In genomic region chr5:64580786-64581445, GRCm38 (mm10) we compare ENCODE assay signal across 10 mouse cellular contexts.
DNase-seq lines count a peak whose midpoint lies in the region; ATAC-seq lines count a peak whose summit lies in the region.
"Had no signal": no experiment of that assay in that cellular context is flagged by ENCODE, and none has a peak within 500 bp of the region (broad histone marks: within the 10 kb centered on the region; RNA-seq: fewer than 3 reads in every experiment).

No protein-coding gene starts in this region.

- no peaks in the 10 kb centered on the region for H3K36me3 ChIP-seq in midbrain, embryonic 11.5 days (ENCODE audit: control insufficient read depth, insufficient read depth, low read length)
- no peaks in the 10 kb centered on the region for H3K36me3 ChIP-seq in midbrain, embryonic 14.5 days (ENCODE audit: control insufficient read depth, insufficient read depth, low read length)
- H3K36me3 ChIP-seq in limb, embryonic 10.5 days: no peaks in the 10 kb centered on the region
- H3K36me3 ChIP-seq: midbrain, embryonic 12.5 days had no signal

- H3K9me3 ChIP-seq in midbrain, embryonic 11.5 days (ENCODE audit: control insufficient read depth, low read length): no peaks in the 10 kb centered on the region
- H3K9me3 ChIP-seq in midbrain, embryonic 14.5 days (ENCODE audit: control insufficient read depth, low read length): no peaks in the 10 kb centered on the region
- no peaks in the 10 kb centered on the region for H3K9me3 ChIP-seq in limb, embryonic 10.5 days (replicated peaks)
- H3K9me3 ChIP-seq: midbrain, embryonic 12.5 days had no signal

- no peak overlapping the region for H3K4me2 ChIP-seq in midbrain, embryonic 11.5 days
- no peak overlapping the region for H3K4me2 ChIP-seq in midbrain, embryonic 14.5 days (ENCODE audit: low read length)
- H3K4me2 ChIP-seq: midbrain, embryonic 12.5 days had no signal

- no peak for ATAC-seq in CD4-positive, CD25-positive, alpha-beta regulatory T cell, adult 4 months
- ATAC-seq in midbrain, embryonic 11.5 days (ENCODE audit: low FRiP score): no peak
- no peak for ATAC-seq in midbrain, embryonic 14.5 days (ENCODE audit: low FRiP score, low TSS enrichment)

- peaks cover 10% of the 10 kb centered on the region for H3K4me1 ChIP-seq in midbrain, embryonic 11.5 days (ENCODE audit: control insufficient read depth, insufficient read depth, low read length)
- peaks cover 11% of the 10 kb centered on the region for H3K4me1 ChIP-seq in midbrain, embryonic 14.5 days (ENCODE audit: control insufficient read depth, insufficient read depth, low read length)
- peaks cover 64% of the 10 kb centered on the region for H3K4me1 ChIP-seq in limb, embryonic 10.5 days

- no peak overlapping the region for H3K9ac ChIP-seq in midbrain, embryonic 11.5 days (ENCODE audit: low read length)
- no peak overlapping the region for H3K9ac ChIP-seq in midbrain, embryonic 14.5 days (replicated peaks; ENCODE audit: low read length)
- H3K9ac ChIP-seq: midbrain, embryonic 12.5 days had no signal

- no peak overlapping the region for H3K4me3 ChIP-seq in midbrain, embryonic 11.5 days (ENCODE audit: low read depth, low read length)
- no peak overlapping the region for H3K4me3 ChIP-seq in midbrain, embryonic 14.5 days (replicated peaks; ENCODE audit: low read depth, low read length)
- H3K4me3 ChIP-seq in limb, embryonic 10.5 days: no peak overlapping the region
- H3K4me3 ChIP-seq: midbrain, embryonic 12.5 days had no signal

- no peaks in the 10 kb centered on the region for H3K27me3 ChIP-seq in midbrain, embryonic 11.5 days (ENCODE audit: control insufficient read depth, insufficient read depth, low read length)
- H3K27me3 ChIP-seq in midbrain, embryonic 14.5 days (ENCODE audit: control insufficient read depth, insufficient read depth, low read length): no peaks in the 10 kb centered on the region
- no peaks in the 10 kb centered on the region for H3K27me3 ChIP-seq in limb, embryonic 10.5 days (ENCODE audit: low read depth, poor library complexity, severe bottlenecking)
- H3K27me3 ChIP-seq: midbrain, embryonic 12.5 days had no signal

- peak; percentile 15 for DNase-seq in CD4-positive, CD25-positive, alpha-beta regulatory T cell, adult 2 months (ENCODE audit: low read depth, low spot score)
- DNase-seq in midbrain, embryonic 11.5 days (ENCODE audit: low spot score, missing footprints): peak; percentile 79
- DNase-seq in midbrain, embryonic 14.5 days: no peak
- no peak for DNase-seq in limb, embryonic 10.5 days (ENCODE audit: low spot score)
- peak; percentile 38 for DNase-seq in yolk sac, embryonic 10.5 days (ENCODE audit: low spot score)
- DNase-seq in left cerebral cortex, adult 18-20 months (ENCODE audit: low spot score in 2 of 2): no peak
- no peak for DNase-seq in thymus, postnatal 25 days
- DNase-seq: cerebellum, adult 11 months had no signal

- 92% methylated on average over 6 of the region's 6 CpGs for WGBS in midbrain, embryonic 11.5 days
- 89% methylated on average over 6 of the region's 6 CpGs for WGBS in midbrain, embryonic 14.5 days
- WGBS in limb, embryonic 10.5 days: 92% methylated on average over 6 of the region's 6 CpGs

- no peak overlapping the region for H3K27ac ChIP-seq in midbrain, embryonic 11.5 days (ENCODE audit: low read depth, low read length)
- H3K27ac ChIP-seq in midbrain, embryonic 14.5 days (replicated peaks; ENCODE audit: low read depth, low read length): no peak overlapping the region
- H3K27ac ChIP-seq in limb, embryonic 10.5 days: peak overlapping the region; percentile 64

Comparison
In these comparisons a context has a peak if more than half of its experiments do, and no peak if none do; other contexts are left out.
1. DNase-seq: peak in CD4-positive, CD25-positive, alpha-beta regulatory T cell, adult 2 months (single experiment), midbrain, embryonic 11.5 days (single experiment) and yolk sac, embryonic 10.5 days (single experiment); none in midbrain, embryonic 14.5 days (single experiment), limb, embryonic 10.5 days (single experiment), left cerebral cortex, adult 18-20 months (0 of 2) and thymus, postnatal 25 days (single experiment).